Mouse (Mus musculus) liver, embryonic 14.5 days (tissue): ENCODE measurements around the gene Spata13.

Source experiments
- CTCF ChIP-seq: IDR thresholded peaks from 2 replicates; pipeline ENCODE4 v1.5.1; 2016; ENCODE audit warnings: antibody characterized with exemption, low read depth, control low read depth
- EP300 ChIP-seq: IDR thresholded peaks from 2 replicates; pipeline ENCODE4 v1.6.1; 2016; ENCODE audit warnings: antibody characterized with exemption, low read depth

DNA sequence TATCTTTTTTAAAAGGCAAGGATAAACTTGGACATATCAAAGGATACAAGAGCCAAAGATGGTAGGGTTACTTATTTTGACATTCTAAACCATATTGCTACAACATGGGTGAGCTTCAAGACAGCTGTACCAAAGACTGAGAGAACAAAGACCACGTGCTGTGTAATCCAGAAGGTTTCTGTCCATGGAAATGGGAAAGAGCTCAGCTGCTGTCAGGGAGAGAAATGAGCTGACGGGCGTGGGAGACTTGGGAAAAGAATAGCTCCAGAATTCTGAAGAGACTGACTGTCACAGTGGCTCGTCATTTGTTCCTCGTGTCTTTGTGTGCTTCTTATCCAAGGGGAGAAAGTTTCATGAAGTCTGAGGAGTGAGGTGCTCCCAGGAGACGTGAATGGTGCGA is 36.4 kb downstream of the Spata13 start:
- no peak for TF ChIP-seq EP300
- no peak for TF ChIP-seq CTCF
